ENCODE assay signal across 32 mouse cellular contexts in genomic region chr9:86230673-86231350, GRCm38 (mm10).
A peak's percentile ranks its signal among the peaks of the same experiment; 100 is the strongest.
DNase-seq lines count a peak whose midpoint lies in the region; ATAC-seq and TF ChIP-seq lines count a peak whose summit lies in the region.
"Had no signal": no experiment of that assay in that cellular context is flagged by ENCODE, and none has a peak within 500 bp of the region (broad histone marks: within the 10 kb centered on the region; RNA-seq: fewer than 3 reads in every experiment).

No protein-coding gene starts in this region.

- peaks cover 10% of the 10 kb centered on the region; the same call in 1 of the 2 replicates for H3K9me3 ChIP-seq in forebrain, embryonic 10.5 days
- no peaks in the 10 kb centered on the region for H3K9me3 ChIP-seq in forebrain, postnatal 0 days (ENCODE audit: low read length)
- H3K9me3 ChIP-seq in hindbrain, embryonic 16.5 days (ENCODE audit: control insufficient read depth, low read length): no peaks in the 10 kb centered on the region
- H3K9me3 ChIP-seq in hindbrain, embryonic 14.5 days (ENCODE audit: control insufficient read depth, low read length): 0 out of 2 replicates have a peak, but pooled peaks cover 1% of the 10 kb centered on the region
- H3K9me3 ChIP-seq in midbrain, embryonic 13.5 days: no peaks in the 10 kb centered on the region
- H3K9me3 ChIP-seq in midbrain, postnatal 0 days (ENCODE audit: low read length): no peaks in the 10 kb centered on the region
- H3K9me3 ChIP-seq in heart, embryonic 10.5 days: no peaks in the 10 kb centered on the region
- H3K9me3 ChIP-seq: embryonic facial prominence, embryonic 10.5 days; embryonic facial prominence, embryonic 15.5 days; hindbrain, embryonic 15.5 days; intestine, embryonic 15.5 days had no signal

- no peaks in the 10 kb centered on the region for H3K36me3 ChIP-seq in forebrain, embryonic 10.5 days (replicated peaks)
- no peaks in the 10 kb centered on the region for H3K36me3 ChIP-seq in forebrain, postnatal 0 days (ENCODE audit: insufficient read depth)
- no peaks in the 10 kb centered on the region for H3K36me3 ChIP-seq in hindbrain, embryonic 16.5 days (ENCODE audit: control insufficient read depth, insufficient read depth, low read length)
- no peaks in the 10 kb centered on the region for H3K36me3 ChIP-seq in hindbrain, embryonic 14.5 days (replicated peaks; ENCODE audit: control insufficient read depth, insufficient read depth)
- no peaks in the 10 kb centered on the region for H3K36me3 ChIP-seq in midbrain, embryonic 13.5 days
- H3K36me3 ChIP-seq in midbrain, postnatal 0 days (ENCODE audit: insufficient read depth, low read length): no peaks in the 10 kb centered on the region
- H3K36me3 ChIP-seq in heart, embryonic 10.5 days: no peaks in the 10 kb centered on the region
- H3K36me3 ChIP-seq: embryonic facial prominence, embryonic 10.5 days; embryonic facial prominence, embryonic 15.5 days; hindbrain, embryonic 15.5 days; intestine, embryonic 15.5 days had no signal

- H3K9ac ChIP-seq in forebrain, postnatal 0 days: no peak overlapping the region
- H3K9ac ChIP-seq in hindbrain, embryonic 16.5 days (ENCODE audit: low read depth, low read length): no peak overlapping the region
- no peak overlapping the region for H3K9ac ChIP-seq in hindbrain, embryonic 14.5 days
- H3K9ac ChIP-seq in midbrain, embryonic 13.5 days (replicated peaks): no peak overlapping the region
- no peak overlapping the region for H3K9ac ChIP-seq in midbrain, postnatal 0 days (replicated peaks; ENCODE audit: low read length, poor library complexity, severe bottlenecking)
- H3K9ac ChIP-seq: embryonic facial prominence, embryonic 15.5 days; hindbrain, embryonic 15.5 days; intestine, embryonic 15.5 days; liver, embryonic 14.5 days had no signal

- no peak for ATAC-seq in forebrain, postnatal 0 days
- peak; percentile 42; the same call in 1 of the 2 replicates for ATAC-seq in hindbrain, embryonic 16.5 days
- no peak for ATAC-seq in hindbrain, embryonic 14.5 days (ENCODE audit: low FRiP score)
- ATAC-seq in midbrain, embryonic 13.5 days: peak; percentile 67; the same call in 1 of the 2 replicates
- ATAC-seq in midbrain, postnatal 0 days (ENCODE audit: low FRiP score): no peak
- ATAC-seq: intestine, embryonic 15.5 days; Patski had no signal

- no peak overlapping the region for H3K4me3 ChIP-seq in forebrain, embryonic 10.5 days
- H3K4me3 ChIP-seq in forebrain, postnatal 0 days (ENCODE audit: low read depth, low read length): no peak overlapping the region
- H3K4me3 ChIP-seq in hindbrain, embryonic 16.5 days (ENCODE audit: low read length): no peak overlapping the region
- no peak overlapping the region for H3K4me3 ChIP-seq in hindbrain, embryonic 14.5 days (replicated peaks; ENCODE audit: low read length)
- H3K4me3 ChIP-seq in midbrain, embryonic 13.5 days (replicated peaks): no peak overlapping the region
- no peak overlapping the region for H3K4me3 ChIP-seq in midbrain, postnatal 0 days (ENCODE audit: low read depth, low read length)
- H3K4me3 ChIP-seq in heart, embryonic 10.5 days: no peak overlapping the region
- H3K4me3 ChIP-seq: embryonic facial prominence, embryonic 10.5 days; embryonic facial prominence, embryonic 15.5 days; hindbrain, embryonic 15.5 days; intestine, embryonic 15.5 days had no signal

- DNase-seq in forebrain, embryonic 10.5 days (ENCODE audit: extremely low spot score, low spot score): peak; percentile 56
- DNase-seq in forebrain, postnatal 0 days: no peak
- no peak for DNase-seq in hindbrain, embryonic 14.5 days (ENCODE audit: low spot score)
- DNase-seq in midbrain, postnatal 0 days (ENCODE audit: low spot score): no peak
- DNase-seq in heart, embryonic 10.5 days (ENCODE audit: low spot score): no peak
- DNase-seq: adrenal gland, postnatal 10 days; cerebellum, adult 11 months; cerebellum, adult 9-10 months; cerebellum, postnatal 36 days; gastrocnemius, postnatal 25 days; heart, adult 11 months; heart, postnatal 36 days; kidney, adult 2 months; kidney, postnatal 36 days; left cerebral cortex, postnatal 4 days; liver; lung, adult 2 months; lung, postnatal 10 days; right cerebral cortex, postnatal 4 days; thymus, adult 18-20 months; thymus, postnatal 25 days had no signal

- 13% methylated on average over 7 of the region's 7 CpGs for WGBS in forebrain, embryonic 10.5 days
- WGBS in forebrain, postnatal 0 days: 14% methylated on average over 7 of the region's 7 CpGs
- 23% methylated on average over 7 of the region's 7 CpGs for WGBS in hindbrain, embryonic 16.5 days
- 25% methylated on average over 7 of the region's 7 CpGs for WGBS in hindbrain, embryonic 14.5 days
- 6% methylated on average over 7 of the region's 7 CpGs for WGBS in midbrain, embryonic 13.5 days
- WGBS in midbrain, postnatal 0 days: 18% methylated on average over 7 of the region's 7 CpGs
- 57% methylated on average over 7 of the region's 7 CpGs for WGBS in heart, embryonic 10.5 days

- no peak overlapping the region for H3K4me2 ChIP-seq in forebrain, postnatal 0 days (ENCODE audit: low read depth)
- H3K4me2 ChIP-seq in hindbrain, embryonic 16.5 days (ENCODE audit: low read length): no peak overlapping the region
- no peak overlapping the region for H3K4me2 ChIP-seq in hindbrain, embryonic 14.5 days (replicated peaks)
- H3K4me2 ChIP-seq in midbrain, embryonic 13.5 days (replicated peaks): no peak overlapping the region
- no peak overlapping the region for H3K4me2 ChIP-seq in midbrain, postnatal 0 days (ENCODE audit: low read depth, low read length, poor library complexity, severe bottlenecking)
- H3K4me2 ChIP-seq: embryonic facial prominence, embryonic 15.5 days; heart, embryonic 11.5 days; hindbrain, embryonic 15.5 days; intestine, embryonic 15.5 days had no signal

- H3K27me3 ChIP-seq in forebrain, embryonic 10.5 days (ENCODE audit: poor library complexity, severe bottlenecking): peaks cover 78% of the 10 kb centered on the region
- H3K27me3 ChIP-seq in forebrain, postnatal 0 days (ENCODE audit: insufficient read depth, low read length): no peaks in the 10 kb centered on the region
- H3K27me3 ChIP-seq in hindbrain, embryonic 16.5 days (replicated peaks; ENCODE audit: control insufficient read depth, insufficient read depth, low read length): no peaks in the 10 kb centered on the region
- H3K27me3 ChIP-seq in hindbrain, embryonic 14.5 days (ENCODE audit: control insufficient read depth, insufficient read depth, low read length): no peaks in the 10 kb centered on the region
- H3K27me3 ChIP-seq in midbrain, embryonic 13.5 days: no peaks in the 10 kb centered on the region
- no peaks in the 10 kb centered on the region for H3K27me3 ChIP-seq in midbrain, postnatal 0 days (ENCODE audit: insufficient read depth, low read length)
- no peaks in the 10 kb centered on the region for H3K27me3 ChIP-seq in heart, embryonic 10.5 days (ENCODE audit: insufficient read depth, poor library complexity, severe bottlenecking)
- H3K27me3 ChIP-seq: embryonic facial prominence, embryonic 15.5 days; hindbrain, embryonic 15.5 days; intestine, embryonic 15.5 days; Patski had no signal

- H3K27ac ChIP-seq in forebrain, embryonic 10.5 days: no peak overlapping the region
- no peak overlapping the region for H3K27ac ChIP-seq in forebrain, postnatal 0 days (ENCODE audit: low read depth, low read length)
- no peak overlapping the region for H3K27ac ChIP-seq in hindbrain, embryonic 16.5 days (ENCODE audit: low read depth, low read length)
- no peak overlapping the region for H3K27ac ChIP-seq in hindbrain, embryonic 14.5 days
- no peak overlapping the region for H3K27ac ChIP-seq in midbrain, embryonic 13.5 days
- H3K27ac ChIP-seq in midbrain, postnatal 0 days (ENCODE audit: low read depth, low read length): no peak overlapping the region
- H3K27ac ChIP-seq in heart, embryonic 10.5 days: no peak overlapping the region
- H3K27ac ChIP-seq: embryonic facial prominence, embryonic 10.5 days; embryonic facial prominence, embryonic 15.5 days; hindbrain, embryonic 15.5 days; intestine, embryonic 15.5 days; liver, embryonic 14.5 days; macrophage; stomach, postnatal 0 days had no signal

- peaks cover 32% of the 10 kb centered on the region for H3K4me1 ChIP-seq in forebrain, embryonic 10.5 days
- H3K4me1 ChIP-seq in forebrain, postnatal 0 days (ENCODE audit: insufficient read depth): no peaks in the 10 kb centered on the region
- no peaks in the 10 kb centered on the region for H3K4me1 ChIP-seq in hindbrain, embryonic 16.5 days (ENCODE audit: control insufficient read depth, insufficient read depth, low read depth, low read length)
- no peaks in the 10 kb centered on the region for H3K4me1 ChIP-seq in hindbrain, embryonic 14.5 days (replicated peaks; ENCODE audit: control insufficient read depth, insufficient read depth, low read length)
- H3K4me1 ChIP-seq in midbrain, embryonic 13.5 days (replicated peaks): peaks cover 16% of the 10 kb centered on the region
- 0 out of 2 replicates have a peak, but pooled peaks cover 3% of the 10 kb centered on the region for H3K4me1 ChIP-seq in midbrain, postnatal 0 days (ENCODE audit: insufficient read depth, low read length)
- H3K4me1 ChIP-seq in heart, embryonic 10.5 days: peaks cover 3% of the 10 kb centered on the region; the same call in 1 of the 2 replicates
- H3K4me1 ChIP-seq: embryonic facial prominence, embryonic 15.5 days; intestine, embryonic 15.5 days had no signal

- no peak for TF ChIP-seq CTCF in forebrain, postnatal 0 days (IDR thresholded peaks at IDR 0.05; ENCODE audit: low read depth)
- TF ChIP-seq CTCF in midbrain, postnatal 0 days (IDR thresholded peaks at IDR 0.05): no peak

Comparison
In these comparisons a context has a peak if more than half of its experiments do, and no peak if none do; other contexts are left out.
1. ATAC-seq: peak in hindbrain, embryonic 16.5 days (single experiment) and midbrain, embryonic 13.5 days (single experiment); none in forebrain, postnatal 0 days (single experiment), hindbrain, embryonic 14.5 days (single experiment) and midbrain, postnatal 0 days (single experiment).